Mouse (Mus musculus): ENCODE measurements around the gene Nptx2. TPM values are rescaled to one million over a fixed set of nuclear protein-coding genes. Genes with fewer than 3 reads are reported as not detected.

Gene Nptx2
- not detected in 2 replicates for polyA plus RNA-seq (2012; ENCODE audit: insufficient read depth, insufficient read length, missing spikeins)

DNA sequence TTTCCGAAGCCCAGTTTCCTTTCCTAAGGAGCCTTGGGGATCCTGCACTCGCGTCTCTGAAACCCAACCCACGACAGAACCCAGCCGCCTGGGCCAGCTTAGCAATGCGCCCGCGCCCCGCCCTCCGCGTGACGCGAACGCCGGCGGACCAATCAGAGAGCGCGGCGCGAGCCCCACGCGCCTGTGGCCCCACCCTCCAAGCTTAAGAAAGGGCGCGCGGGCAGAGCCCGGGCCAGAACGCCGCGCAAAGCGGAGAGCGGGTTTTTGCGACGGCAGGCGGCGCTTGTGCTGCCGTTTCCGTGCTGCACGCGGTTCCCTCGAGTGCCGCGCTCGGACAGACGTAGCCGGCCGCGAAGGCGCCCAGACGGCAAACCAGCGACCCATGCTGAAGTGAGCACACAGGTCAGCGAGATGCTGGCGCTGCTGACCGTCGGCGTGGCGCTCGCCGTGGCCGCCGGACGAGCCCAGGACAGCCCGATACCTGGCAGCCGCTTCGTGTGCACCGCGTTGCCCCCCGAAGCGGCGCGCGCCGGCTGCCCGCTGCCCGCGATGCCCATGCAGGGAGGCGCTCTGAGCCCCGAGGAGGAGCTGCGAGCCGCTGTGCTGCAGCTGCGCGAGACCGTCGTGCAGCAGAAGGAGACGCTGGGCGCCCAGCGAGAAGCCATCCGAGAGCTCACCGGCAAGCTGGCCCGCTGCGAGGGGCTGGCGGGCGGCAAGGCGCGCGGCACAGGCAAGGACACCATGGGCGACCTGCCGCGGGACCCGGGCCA is at the start of gene Nptx2:
TSS of gene Nptx2 (plus strand) at position 250 of the 770 bp plus-strand sequence.
- Histone ChIP-seq H3K27ac (ENCODE audit: insufficient read depth, low read depth, low read length) (no peak within 1 kb of the TSS), H3K4me3 (ENCODE audit: insufficient read depth, low read length) (no peak within 1 kb of the TSS), H3K4me1 (ENCODE audit: control insufficient read depth, insufficient read depth, low read length) (no peaks in the 10 kb centered on the region)
- no peak for TF ChIP-seq CTCF (IDR thresholded peaks at IDR 0.05; ENCODE audit: low read depth, low read length)
- TF ChIP-seq POLR2A (IDR thresholded peaks at IDR 0.05; ENCODE audit: borderline replicate concordance, low read depth, low read length), result no peak

GRCm38 (mm10) chr5:144496481-144496880 is 49.2 kb upstream of the Nptx2 start:
- H3K4me1 ChIP-seq (ENCODE audit: control insufficient read depth, insufficient read depth, low read length), result no peaks in the 10 kb centered on the region
- H3K4me3 ChIP-seq (ENCODE audit: insufficient read depth, low read length), result no peak overlapping the region
- H3K27ac ChIP-seq (ENCODE audit: insufficient read depth, low read depth, low read length), result no peak overlapping the region
- TF ChIP-seq POLR2A (IDR thresholded peaks at IDR 0.05; ENCODE audit: borderline replicate concordance, low read depth, low read length), result no peak
- no peak for TF ChIP-seq CTCF (IDR thresholded peaks at IDR 0.05; ENCODE audit: low read depth, low read length)

- Histone ChIP-seq H3K4me1 (ENCODE audit: control insufficient read depth, insufficient read depth, low read length) (no peaks in the 10 kb centered on the region), H3K4me3 (ENCODE audit: insufficient read depth, low read length) (no peak overlapping the region), H3K27ac (ENCODE audit: insufficient read depth, low read depth, low read length) (no peak overlapping the region)
- no peak for TF ChIP-seq POLR2A (IDR thresholded peaks at IDR 0.05; ENCODE audit: borderline replicate concordance, low read depth, low read length)
- TF ChIP-seq CTCF (IDR thresholded peaks at IDR 0.05; ENCODE audit: low read depth, low read length), result no peak
Observed at GRCm38 (mm10) chr5:144504239-144504638, 41.5 kb upstream of the Nptx2 start.

- TF ChIP-seq CTCF (IDR thresholded peaks at IDR 0.05; ENCODE audit: low read depth, low read length), result no peak
- TF ChIP-seq POLR2A (IDR thresholded peaks at IDR 0.05; ENCODE audit: borderline replicate concordance, low read depth, low read length), result no peak
Observed at GRCm38 (mm10) chr5:144505731-144506130, 40.0 kb upstream of the Nptx2 start.

DNA sequence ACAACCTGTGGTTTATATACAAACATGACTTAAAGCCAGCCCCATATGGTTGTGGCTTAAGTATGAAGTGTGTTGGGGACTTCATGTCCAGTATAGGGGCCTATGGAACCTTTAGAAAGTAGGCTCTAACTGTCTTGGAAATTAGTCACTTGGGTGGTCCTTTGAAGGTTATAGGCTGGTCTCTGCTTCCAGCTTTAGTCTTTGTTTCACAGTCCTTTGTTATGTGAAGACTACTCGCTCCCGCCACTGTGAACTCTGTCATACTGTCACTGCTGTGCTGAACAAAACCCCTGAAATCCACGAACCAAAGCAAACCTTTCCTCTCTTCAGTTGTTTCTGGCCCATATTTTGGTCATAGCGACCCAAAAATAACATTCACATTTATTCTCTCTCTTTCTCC is 39.5 kb upstream of the Nptx2 start:
- no peak for TF ChIP-seq CTCF (IDR thresholded peaks at IDR 0.05; ENCODE audit: low read depth, low read length)
- no peak for TF ChIP-seq POLR2A (IDR thresholded peaks at IDR 0.05; ENCODE audit: borderline replicate concordance, low read depth, low read length)
- Histone ChIP-seq H3K4me3 (ENCODE audit: insufficient read depth, low read length) (no peak overlapping the region), H3K27ac (ENCODE audit: insufficient read depth, low read depth, low read length) (no peak overlapping the region), H3K4me1 (ENCODE audit: control insufficient read depth, insufficient read depth, low read length) (no peaks in the 10 kb centered on the region)

More at GRCm38 (mm10) chr5:144505731-144506130, 40.0 kb upstream of the Nptx2 start:
- Histone ChIP-seq H3K27ac (ENCODE audit: insufficient read depth, low read depth, low read length) (no peak overlapping the region), H3K4me3 (ENCODE audit: insufficient read depth, low read length) (no peak overlapping the region), H3K4me1 (ENCODE audit: control insufficient read depth, insufficient read depth, low read length) (no peaks in the 10 kb centered on the region)

- TF ChIP-seq CTCF (IDR thresholded peaks at IDR 0.05; ENCODE audit: low read depth, low read length) (no peak), POLR2A (IDR thresholded peaks at IDR 0.05; ENCODE audit: borderline replicate concordance, low read depth, low read length) (no peak)
- no peak overlapping the region for H3K27ac ChIP-seq (ENCODE audit: insufficient read depth, low read depth, low read length)
Observed at GRCm38 (mm10) chr5:144506689-144507552, 38.8 kb upstream of the Nptx2 start.

GRCm38 (mm10) chr5:144509431-144509830 is 36.3 kb upstream of the Nptx2 start:
- no peak overlapping the region for H3K27ac ChIP-seq (ENCODE audit: insufficient read depth, low read depth, low read length)
- H3K4me1 ChIP-seq (ENCODE audit: control insufficient read depth, insufficient read depth, low read length), result no peaks in the 10 kb centered on the region
- no peak overlapping the region for H3K4me3 ChIP-seq (ENCODE audit: insufficient read depth, low read length)
- TF ChIP-seq POLR2A (IDR thresholded peaks at IDR 0.05; ENCODE audit: borderline replicate concordance, low read depth, low read length) (no peak), CTCF (IDR thresholded peaks at IDR 0.05; ENCODE audit: low read depth, low read length) (no peak)

More at GRCm38 (mm10) chr5:144506689-144507552, 38.8 kb upstream of the Nptx2 start:
- H3K4me1 ChIP-seq (ENCODE audit: control insufficient read depth, insufficient read depth, low read length), result no peaks in the 10 kb centered on the region
- H3K4me3 ChIP-seq (ENCODE audit: insufficient read depth, low read length), result no peak overlapping the region

GRCm38 (mm10) chr5:144514738-144515137 is 31.0 kb upstream of the Nptx2 start:
- H3K27ac ChIP-seq (ENCODE audit: insufficient read depth, low read depth, low read length), result no peak overlapping the region
- TF ChIP-seq POLR2A (IDR thresholded peaks at IDR 0.05; ENCODE audit: borderline replicate concordance, low read depth, low read length), result no peak
- TF ChIP-seq CTCF (IDR thresholded peaks at IDR 0.05; ENCODE audit: low read depth, low read length), result 0 out of 2 replicates have a peak, but pooled peaks have one; percentile 26
- H3K4me3 ChIP-seq (ENCODE audit: insufficient read depth, low read length), result no peak overlapping the region
- H3K4me1 ChIP-seq (ENCODE audit: control insufficient read depth, insufficient read depth, low read length), result no peaks in the 10 kb centered on the region

DNA sequence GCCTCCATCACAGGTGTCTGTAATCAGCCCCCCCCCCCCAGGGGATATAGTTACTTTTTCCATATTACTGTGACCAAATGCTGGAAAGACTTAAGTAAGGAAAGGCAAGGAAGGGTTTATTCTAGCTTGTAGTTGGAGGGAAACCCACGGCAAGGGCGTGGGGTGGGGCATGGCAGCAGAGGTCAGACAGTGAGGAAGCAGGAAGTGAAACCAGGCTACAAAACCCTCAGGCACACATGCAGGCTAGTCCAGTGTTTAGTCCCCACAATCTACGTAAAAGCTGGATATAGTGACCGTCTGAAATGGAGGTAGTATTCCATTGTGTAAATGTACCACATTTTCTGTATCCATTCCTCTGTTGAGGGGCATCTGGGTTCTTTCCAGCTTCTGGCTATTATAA is 30.5 kb upstream of the Nptx2 start:
- TF ChIP-seq CTCF (IDR thresholded peaks at IDR 0.05; ENCODE audit: low read depth, low read length) (no peak), POLR2A (IDR thresholded peaks at IDR 0.05; ENCODE audit: borderline replicate concordance, low read depth, low read length) (no peak)
- H3K27ac ChIP-seq (ENCODE audit: insufficient read depth, low read depth, low read length), result no peak overlapping the region
- no peak overlapping the region for H3K4me3 ChIP-seq (ENCODE audit: insufficient read depth, low read length)
- H3K4me1 ChIP-seq (ENCODE audit: control insufficient read depth, insufficient read depth, low read length), result no peaks in the 10 kb centered on the region

Measured in bone marrow macrophage, adult 2 months (primary cell).